Mouse (Mus musculus): ENCODE data around the gene 6430548M08Rik. TPM values are rescaled to one million over a fixed set of nuclear protein-coding genes. Genes with fewer than 3 reads are reported as not detected.

The 6430548M08Rik gene
- polyA plus RNA-seq, 1 experiment from 2014 or later, result 6.5 TPM

GRCm38 (mm10) chr8:120186454-120186853 is 72.5 kb downstream of the 6430548M08Rik start:
- H3K36me3 ChIP-seq, result no peaks in the 10 kb centered on the region
- no peak overlapping the region for H3K4me2 ChIP-seq (replicated peaks)
- no peak overlapping the region for H3K9ac ChIP-seq
- H3K27ac ChIP-seq, result no peak overlapping the region
- no peaks in the 10 kb centered on the region for H3K9me3 ChIP-seq
- no peaks in the 10 kb centered on the region for H3K27me3 ChIP-seq
- WGBS, result 67% methylated on average over 8 of the region's 8 CpGs
- H3K4me3 ChIP-seq, result no peak overlapping the region
- ATAC-seq (ENCODE audit: insufficient number of reproducible peaks, insufficient read depth, low FRiP score, low TSS enrichment), result no peak
- peaks cover 46% of the 10 kb centered on the region for H3K4me1 ChIP-seq

GRCm38 (mm10) chr8:120188510-120188909 is 74.6 kb downstream of the 6430548M08Rik start:
- Histone ChIP-seq H3K4me3 (no peak overlapping the region), H3K4me1 (peaks cover 50% of the 10 kb centered on the region), H3K9ac (no peak overlapping the region), H3K36me3 (no peaks in the 10 kb centered on the region), H3K27ac (no peak overlapping the region), H3K9me3 (no peaks in the 10 kb centered on the region), H3K4me2 (replicated peaks) (no peak overlapping the region), H3K27me3 (no peaks in the 10 kb centered on the region)
- ATAC-seq (ENCODE audit: insufficient number of reproducible peaks, insufficient read depth, low FRiP score, low TSS enrichment), result no peak
- WGBS, result 82% methylated on average over 6 of the region's 6 CpGs

GRCm38 (mm10) chr8:120189440-120189839 is 75.5 kb downstream of the 6430548M08Rik start:
- Histone ChIP-seq H3K27me3 (no peaks in the 10 kb centered on the region), H3K4me3 (no peak overlapping the region), H3K4me1 (peaks cover 45% of the 10 kb centered on the region), H3K9ac (no peak overlapping the region), H3K9me3 (no peaks in the 10 kb centered on the region), H3K36me3 (no peaks in the 10 kb centered on the region), H3K27ac (no peak overlapping the region), H3K4me2 (replicated peaks) (no peak overlapping the region)
- WGBS, result 84% methylated on average over 6 of the region's 6 CpGs
- ATAC-seq (ENCODE audit: insufficient number of reproducible peaks, insufficient read depth, low FRiP score, low TSS enrichment), result no peak

GRCm38 (mm10) chr8:120190107-120190809 is 76.3 kb downstream of the 6430548M08Rik start:
- WGBS, result 78% methylated on average over 17 of the region's 17 CpGs
- H3K4me1 ChIP-seq, result peaks cover 37% of the 10 kb centered on the region

GRCm38 (mm10) chr8:120190810-120191413 is 77.0 kb downstream of the 6430548M08Rik start:
- peak; percentile 66 for ATAC-seq (ENCODE audit: insufficient number of reproducible peaks, insufficient read depth, low FRiP score, low TSS enrichment)

More at GRCm38 (mm10) chr8:120190107-120190809, 76.3 kb downstream of the 6430548M08Rik start:
- no peak for ATAC-seq (ENCODE audit: insufficient number of reproducible peaks, insufficient read depth, low FRiP score, low TSS enrichment)
- Histone ChIP-seq H3K27me3 (no peaks in the 10 kb centered on the region), H3K36me3 (no peaks in the 10 kb centered on the region), H3K27ac (no peak overlapping the region; the same call in 1 of the 2 replicates), H3K9ac (no peak overlapping the region), H3K9me3 (no peaks in the 10 kb centered on the region), H3K4me2 (replicated peaks) (no peak overlapping the region), H3K4me3 (no peak overlapping the region)

GRCm38 (mm10) chr8:120191633-120192032 is 77.7 kb downstream of the 6430548M08Rik start:
- peak overlapping the region; percentile 45; the same call in 1 of the 2 replicates for H3K4me2 ChIP-seq (replicated peaks)
- 74% methylated on average over 5 of the region's 5 CpGs for WGBS
- no peaks in the 10 kb centered on the region for H3K27me3 ChIP-seq
- H3K36me3 ChIP-seq, result no peaks in the 10 kb centered on the region
- peaks cover 23% of the 10 kb centered on the region for H3K4me1 ChIP-seq
- no peak overlapping the region for H3K4me3 ChIP-seq
- H3K9me3 ChIP-seq, result no peaks in the 10 kb centered on the region
- peak overlapping the region; percentile 87 for H3K27ac ChIP-seq
- 0 out of 2 replicates have a peak, but pooled peaks have one; percentile 3 for ATAC-seq (ENCODE audit: insufficient number of reproducible peaks, insufficient read depth, low FRiP score, low TSS enrichment)
- 0 out of 2 replicates have a peak overlapping the region, but pooled peaks have one; percentile 27 for H3K9ac ChIP-seq

More at GRCm38 (mm10) chr8:120190810-120191413, 77.0 kb downstream of the 6430548M08Rik start:
- WGBS, result 27% methylated on average over 19 of the region's 20 CpGs
- no peaks in the 10 kb centered on the region for H3K36me3 ChIP-seq
- H3K27ac ChIP-seq, result peak overlapping the region; percentile 87
- H3K4me3 ChIP-seq, result no peak overlapping the region
- H3K27me3 ChIP-seq, result no peaks in the 10 kb centered on the region
- peak overlapping the region; percentile 27; the same call in 1 of the 2 replicates for H3K9ac ChIP-seq
- peaks cover 30% of the 10 kb centered on the region for H3K4me1 ChIP-seq
- no peaks in the 10 kb centered on the region for H3K9me3 ChIP-seq
- H3K4me2 ChIP-seq (replicated peaks), result peak overlapping the region; percentile 45

- Histone ChIP-seq H3K4me1 (peaks cover 18% of the 10 kb centered on the region), H3K36me3 (no peaks in the 10 kb centered on the region), H3K9ac (no peak overlapping the region), H3K27ac (peak overlapping the region; percentile 87), H3K27me3 (no peaks in the 10 kb centered on the region), H3K4me2 (replicated peaks) (no peak overlapping the region), H3K4me3 (no peak overlapping the region), H3K9me3 (no peaks in the 10 kb centered on the region)
- no peak for ATAC-seq (ENCODE audit: insufficient number of reproducible peaks, insufficient read depth, low FRiP score, low TSS enrichment)
- 98% methylated on average over 5 of the region's 5 CpGs for WGBS
Observed at GRCm38 (mm10) chr8:120192118-120192517, 78.2 kb downstream of the 6430548M08Rik start.

GRCm38 (mm10) chr8:120201351-120201750 is 87.4 kb downstream of the 6430548M08Rik start:
- no peak overlapping the region for H3K9ac ChIP-seq
- no peak overlapping the region for H3K27ac ChIP-seq
- ATAC-seq (ENCODE audit: insufficient number of reproducible peaks, insufficient read depth, low FRiP score, low TSS enrichment), result no peak
- H3K9me3 ChIP-seq, result peaks cover 8% of the 10 kb centered on the region; the same call in 1 of the 2 replicates
- H3K4me1 ChIP-seq, result no peaks in the 10 kb centered on the region
- 85% methylated on average over 6 of the region's 6 CpGs for WGBS
- H3K4me2 ChIP-seq (replicated peaks), result no peak overlapping the region
- no peak overlapping the region for H3K4me3 ChIP-seq
- no peaks in the 10 kb centered on the region for H3K36me3 ChIP-seq
- H3K27me3 ChIP-seq, result no peaks in the 10 kb centered on the region

- WGBS, result 58% methylated on average over 3 of the region's 3 CpGs
- H3K9ac ChIP-seq, result no peak overlapping the region
- H3K4me3 ChIP-seq, result no peak overlapping the region
- H3K4me1 ChIP-seq, result no peaks in the 10 kb centered on the region
- ATAC-seq (ENCODE audit: insufficient number of reproducible peaks, insufficient read depth, low FRiP score, low TSS enrichment), result no peak
- H3K27ac ChIP-seq, result no peak overlapping the region
- no peaks in the 10 kb centered on the region for H3K36me3 ChIP-seq
- no peaks in the 10 kb centered on the region for H3K27me3 ChIP-seq
- H3K9me3 ChIP-seq, result peaks cover 8% of the 10 kb centered on the region; the same call in 1 of the 2 replicates
- no peak overlapping the region for H3K4me2 ChIP-seq (replicated peaks)
Observed at GRCm38 (mm10) chr8:120202546-120202945, 88.6 kb downstream of the 6430548M08Rik start.

- Histone ChIP-seq H3K9ac (no peak overlapping the region), H3K4me1 (peaks cover 6% of the 10 kb centered on the region), H3K36me3 (no peaks in the 10 kb centered on the region), H3K27me3 (no peaks in the 10 kb centered on the region), H3K4me2 (replicated peaks) (no peak overlapping the region), H3K9me3 (peaks cover 5% of the 10 kb centered on the region; the same call in 1 of the 2 replicates), H3K27ac (no peak overlapping the region), H3K4me3 (no peak overlapping the region)
- ATAC-seq (ENCODE audit: insufficient number of reproducible peaks, insufficient read depth, low FRiP score, low TSS enrichment), result no peak
- 71% methylated on average over 7 of the region's 7 CpGs for WGBS
Observed at GRCm38 (mm10) chr8:120204736-120205360, 90.9 kb downstream of the 6430548M08Rik start.

- Histone ChIP-seq H3K9ac (no peak overlapping the region), H3K27ac (no peak overlapping the region), H3K9me3 (no peaks in the 10 kb centered on the region), H3K27me3 (no peaks in the 10 kb centered on the region), H3K4me2 (replicated peaks) (no peak overlapping the region), H3K4me1 (peaks cover 17% of the 10 kb centered on the region), H3K36me3 (no peaks in the 10 kb centered on the region), H3K4me3 (no peak overlapping the region)
- no peak for ATAC-seq (ENCODE audit: insufficient number of reproducible peaks, insufficient read depth, low FRiP score, low TSS enrichment)
- 79% methylated on average over 9 of the region's 9 CpGs for WGBS
Observed at GRCm38 (mm10) chr8:120205916-120206315, 92.0 kb downstream of the 6430548M08Rik start.

All from embryonic facial prominence, embryonic 12.5 days (tissue).